Comparison of ENCODE assay signal across 15 mouse cellular contexts in genomic region chr19:43155582-43155981, GRCm38 (mm10).
A peak's percentile ranks its signal among the peaks of the same experiment; 100 is the strongest.
DNase-seq lines count a peak whose midpoint lies in the region; ATAC-seq lines count a peak whose summit lies in the region.
"Had no signal": no experiment of that assay in that cellular context is flagged by ENCODE, and none has a peak within 500 bp of the region (broad histone marks: within the 10 kb centered on the region; RNA-seq: fewer than 3 reads in every experiment).

No protein-coding gene starts in this region.

- no peaks in the 10 kb centered on the region for H3K9me3 ChIP-seq in heart, embryonic 10.5 days
- H3K9me3 ChIP-seq in heart, embryonic 15.5 days (replicated peaks), result no peaks in the 10 kb centered on the region
- H3K9me3 ChIP-seq in intestine, embryonic 15.5 days, result no peaks in the 10 kb centered on the region
- no peaks in the 10 kb centered on the region for H3K9me3 ChIP-seq in stomach, embryonic 14.5 days (ENCODE audit: control insufficient read depth, low read depth, low read length)
- no peaks in the 10 kb centered on the region for H3K9me3 ChIP-seq in hindbrain, embryonic 14.5 days (ENCODE audit: control insufficient read depth, low read length)
- H3K9me3 ChIP-seq: limb, embryonic 15.5 days had no signal

- no peak overlapping the region for H3K4me2 ChIP-seq in heart, embryonic 15.5 days
- H3K4me2 ChIP-seq in intestine, embryonic 15.5 days (replicated peaks), result no peak overlapping the region
- no peak overlapping the region for H3K4me2 ChIP-seq in stomach, embryonic 14.5 days (replicated peaks; ENCODE audit: low read depth, low read length)
- no peak overlapping the region for H3K4me2 ChIP-seq in hindbrain, embryonic 14.5 days (replicated peaks)
- H3K4me2 ChIP-seq: limb, embryonic 15.5 days had no signal

- H3K27me3 ChIP-seq in heart, embryonic 10.5 days (ENCODE audit: insufficient read depth, poor library complexity, severe bottlenecking), result no peaks in the 10 kb centered on the region
- no peaks in the 10 kb centered on the region for H3K27me3 ChIP-seq in heart, embryonic 15.5 days
- H3K27me3 ChIP-seq in intestine, embryonic 15.5 days (replicated peaks), result no peaks in the 10 kb centered on the region
- H3K27me3 ChIP-seq in stomach, embryonic 14.5 days (ENCODE audit: control insufficient read depth, insufficient read depth, low read length), result no peaks in the 10 kb centered on the region
- no peaks in the 10 kb centered on the region for H3K27me3 ChIP-seq in hindbrain, embryonic 14.5 days (ENCODE audit: control insufficient read depth, insufficient read depth, low read length)
- H3K27me3 ChIP-seq: limb, embryonic 15.5 days had no signal

- H3K4me1 ChIP-seq in heart, embryonic 10.5 days, result no peaks in the 10 kb centered on the region
- no peaks in the 10 kb centered on the region for H3K4me1 ChIP-seq in heart, embryonic 15.5 days (replicated peaks)
- no peaks in the 10 kb centered on the region for H3K4me1 ChIP-seq in intestine, embryonic 15.5 days (replicated peaks)
- H3K4me1 ChIP-seq in stomach, embryonic 14.5 days (ENCODE audit: control insufficient read depth, insufficient read depth, low read length), result no peaks in the 10 kb centered on the region
- H3K4me1 ChIP-seq in hindbrain, embryonic 14.5 days (replicated peaks; ENCODE audit: control insufficient read depth, insufficient read depth, low read length), result no peaks in the 10 kb centered on the region

- peak; percentile 25 to 51 for DNase-seq in heart, adult 9 months (ENCODE audit: low spot score in 2 of 2)
- no peak for DNase-seq in heart, embryonic 10.5 days (ENCODE audit: low spot score)
- no peak for DNase-seq in left cerebral cortex, adult 18-20 months (ENCODE audit: low spot score in 2 of 2)
- DNase-seq in hindbrain, embryonic 14.5 days (ENCODE audit: low spot score), result no peak
- DNase-seq: adrenal gland, postnatal 10 days; cerebellum, adult 11 months; cerebellum, postnatal 14 days; thymus, adult 18-20 months had no signal

- no peak overlapping the region for H3K27ac ChIP-seq in heart, embryonic 10.5 days
- peak overlapping the region; percentile 7; the same call in 1 of the 2 replicates for H3K27ac ChIP-seq in heart, embryonic 15.5 days
- H3K27ac ChIP-seq in intestine, embryonic 15.5 days, result 0 out of 2 replicates have a peak overlapping the region, but pooled peaks have one; percentile 36
- H3K27ac ChIP-seq in stomach, embryonic 14.5 days (ENCODE audit: low read length), result peak overlapping the region; percentile 28; the same call in 1 of the 2 replicates
- H3K27ac ChIP-seq in hindbrain, embryonic 14.5 days, result no peak overlapping the region
- H3K27ac ChIP-seq: heart, adult 2 months; hindbrain, postnatal 0 days; limb, embryonic 15.5 days had no signal

- ATAC-seq in heart, embryonic 15.5 days (replicated peaks; ENCODE audit: insufficient number of reproducible peaks, insufficient read depth, low FRiP score, low read depth), result no peak
- ATAC-seq in intestine, embryonic 15.5 days, result no peak
- no peak for ATAC-seq in stomach, embryonic 14.5 days (ENCODE audit: insufficient number of reproducible peaks, insufficient read depth, low FRiP score, low read depth)
- ATAC-seq in hindbrain, embryonic 14.5 days (ENCODE audit: low FRiP score), result no peak
- ATAC-seq: forebrain, embryonic 16.5 days; hindbrain, postnatal 0 days had no signal

- H3K9ac ChIP-seq in heart, embryonic 15.5 days, result no peak overlapping the region
- no peak overlapping the region for H3K9ac ChIP-seq in intestine, embryonic 15.5 days
- H3K9ac ChIP-seq in stomach, embryonic 14.5 days (replicated peaks; ENCODE audit: low read depth, low read length), result no peak overlapping the region
- no peak overlapping the region for H3K9ac ChIP-seq in hindbrain, embryonic 14.5 days
- H3K9ac ChIP-seq: limb, embryonic 15.5 days had no signal

- H3K4me3 ChIP-seq in heart, embryonic 10.5 days, result no peak overlapping the region
- H3K4me3 ChIP-seq in heart, embryonic 15.5 days, result no peak overlapping the region
- no peak overlapping the region for H3K4me3 ChIP-seq in intestine, embryonic 15.5 days (replicated peaks)
- no peak overlapping the region for H3K4me3 ChIP-seq in stomach, embryonic 14.5 days (ENCODE audit: low read depth, low read length)
- no peak overlapping the region for H3K4me3 ChIP-seq in hindbrain, embryonic 14.5 days (replicated peaks; ENCODE audit: low read length)
- H3K4me3 ChIP-seq: heart, adult 2 months; limb, embryonic 15.5 days had no signal

- WGBS in heart, embryonic 10.5 days, result 87% methylated on average over 5 of the region's 5 CpGs
- 79% methylated on average over 5 of the region's 5 CpGs for WGBS in heart, embryonic 15.5 days
- 65% methylated on average over 5 of the region's 5 CpGs for WGBS in intestine, embryonic 15.5 days
- WGBS in stomach, embryonic 14.5 days, result 70% methylated on average over 5 of the region's 5 CpGs
- 93% methylated on average over 5 of the region's 5 CpGs for WGBS in hindbrain, embryonic 14.5 days

- no peaks in the 10 kb centered on the region for H3K36me3 ChIP-seq in heart, embryonic 10.5 days
- H3K36me3 ChIP-seq in heart, embryonic 15.5 days, result no peaks in the 10 kb centered on the region
- no peaks in the 10 kb centered on the region for H3K36me3 ChIP-seq in intestine, embryonic 15.5 days
- no peaks in the 10 kb centered on the region for H3K36me3 ChIP-seq in stomach, embryonic 14.5 days (ENCODE audit: control insufficient read depth, insufficient read depth, low read length)
- H3K36me3 ChIP-seq in hindbrain, embryonic 14.5 days (replicated peaks; ENCODE audit: control insufficient read depth, insufficient read depth), result no peaks in the 10 kb centered on the region
- H3K36me3 ChIP-seq: limb, embryonic 15.5 days had no signal

Comparison
In these comparisons a context has a peak if more than half of its experiments do, and no peak if none do; other contexts are left out.
1. DNase-seq: peak in heart, adult 9 months (2 of 2); none in heart, embryonic 10.5 days (single experiment), left cerebral cortex, adult 18-20 months (0 of 2) and hindbrain, embryonic 14.5 days (single experiment).
2. H3K27ac ChIP-seq: peak in heart, embryonic 15.5 days (single experiment), intestine, embryonic 15.5 days (single experiment) and stomach, embryonic 14.5 days (single experiment); none in heart, embryonic 10.5 days (single experiment) and hindbrain, embryonic 14.5 days (single experiment).